22 mouse cellular contexts compared by ENCODE assay signal in the genomic region with DNA sequence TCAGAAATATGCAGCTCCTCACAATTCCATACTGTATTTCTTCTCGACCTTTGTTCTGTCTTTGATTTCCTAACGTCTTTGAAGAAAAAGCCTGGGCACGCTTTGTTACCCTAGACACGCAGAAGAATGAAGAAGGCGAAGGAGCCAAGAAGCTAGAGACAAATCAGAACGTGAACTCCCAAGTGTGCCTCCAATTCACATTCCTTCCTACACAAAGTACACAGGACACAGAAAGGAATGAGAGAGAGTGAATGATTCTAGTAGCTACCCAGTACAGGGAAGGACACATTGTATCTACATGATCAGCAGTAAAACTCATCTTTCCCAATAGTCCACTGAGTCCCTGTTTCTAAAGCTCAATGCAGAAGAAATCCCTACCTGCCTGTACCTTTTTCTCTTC. TPM values are rescaled to one million over a fixed set of nuclear protein-coding genes. Genes with fewer than 3 reads are reported as not detected.
DNase-seq lines count a peak whose midpoint lies in the region; ATAC-seq and TF ChIP-seq lines count a peak whose summit lies in the region.
"Had no signal": no experiment of that assay in that cellular context is flagged by ENCODE, and none has a peak within 500 bp of the region (broad histone marks: within the 10 kb centered on the region; RNA-seq: fewer than 3 reads in every experiment).

No protein-coding gene starts in this region.

- H3K27ac ChIP-seq in midbrain, embryonic 11.5 days (ENCODE audit: low read depth, low read length), result no peak overlapping the region
- H3K27ac ChIP-seq in midbrain, postnatal 0 days (ENCODE audit: low read depth, low read length), result no peak overlapping the region

- H3K4me3 ChIP-seq in midbrain, embryonic 11.5 days (ENCODE audit: low read depth, low read length), result no peak overlapping the region
- no peak overlapping the region for H3K4me3 ChIP-seq in midbrain, postnatal 0 days (ENCODE audit: low read depth, low read length)

- WGBS in midbrain, embryonic 11.5 days, result 85% methylated on average over 6 of the region's 6 CpGs
- WGBS in midbrain, postnatal 0 days, result 78% methylated on average over 6 of the region's 6 CpGs

- no peaks in the 10 kb centered on the region for H3K27me3 ChIP-seq in midbrain, embryonic 11.5 days (ENCODE audit: control insufficient read depth, insufficient read depth, low read length)
- H3K27me3 ChIP-seq in midbrain, postnatal 0 days (ENCODE audit: insufficient read depth, low read length), result no peaks in the 10 kb centered on the region
- H3K27me3 ChIP-seq: CH12.LX, Patski had no signal

- no peaks in the 10 kb centered on the region for H3K36me3 ChIP-seq in midbrain, embryonic 11.5 days (ENCODE audit: control insufficient read depth, insufficient read depth, low read length)
- no peaks in the 10 kb centered on the region for H3K36me3 ChIP-seq in midbrain, postnatal 0 days (ENCODE audit: insufficient read depth, low read length)
- H3K36me3 ChIP-seq: G1E had no signal

- no peaks in the 10 kb centered on the region; the same call in 1 of the 2 replicates for H3K9me3 ChIP-seq in midbrain, embryonic 11.5 days (ENCODE audit: control insufficient read depth, low read length)
- H3K9me3 ChIP-seq in midbrain, postnatal 0 days (ENCODE audit: low read length), result no peaks in the 10 kb centered on the region
- H3K9me3 ChIP-seq: G1E had no signal

- H3K9ac ChIP-seq in midbrain, embryonic 11.5 days (ENCODE audit: low read length), result no peak overlapping the region
- no peak overlapping the region for H3K9ac ChIP-seq in midbrain, postnatal 0 days (replicated peaks; ENCODE audit: low read length, poor library complexity, severe bottlenecking)

- DNase-seq in midbrain, embryonic 11.5 days (ENCODE audit: low spot score, missing footprints), result peak; percentile 44
- no peak for DNase-seq in midbrain, postnatal 0 days (ENCODE audit: low spot score)
- DNase-seq in fat pad, adult 2 months (ENCODE audit: extremely low read depth, low read depth, low spot score), result peak; percentile 52
- DNase-seq in gonadal fat pad, adult 2 months (ENCODE audit: low read depth), result peak; percentile 75
- DNase-seq in retina, embryonic 14.5 days (ENCODE audit: low spot score), result no peak
- no peak for DNase-seq in embryo, embryonic 10.5 days (ENCODE audit: low spot score)
- DNase-seq: adrenal gland, adult 2 months; adrenal gland, adult 8-10 months; adrenal gland, postnatal 10 days; adrenal gland, postnatal 14 days; adrenal gland, postnatal 25 days; adrenal gland, postnatal 36 days; B cell, adult 2 months; cerebellum, adult 11 months; cerebellum, adult 11-12 months; cerebellum, adult 18-20 months had no signal

- TF ChIP-seq CTCF in midbrain, postnatal 0 days (IDR thresholded peaks at IDR 0.05), result no peak

- H3K4me1 ChIP-seq in midbrain, embryonic 11.5 days (ENCODE audit: control insufficient read depth, insufficient read depth, low read length), result no peaks in the 10 kb centered on the region
- H3K4me1 ChIP-seq in midbrain, postnatal 0 days (ENCODE audit: insufficient read depth, low read length), result no peaks in the 10 kb centered on the region

- no peak for ATAC-seq in midbrain, embryonic 11.5 days (ENCODE audit: low FRiP score)
- ATAC-seq in midbrain, postnatal 0 days (ENCODE audit: low FRiP score), result no peak
- ATAC-seq: activated CD4-positive, CD25-positive, alpha-beta regulatory T cell, adult 4 months; Patski had no signal

- no peak overlapping the region for H3K4me2 ChIP-seq in midbrain, embryonic 11.5 days
- no peak overlapping the region for H3K4me2 ChIP-seq in midbrain, postnatal 0 days (ENCODE audit: low read depth, low read length, poor library complexity, severe bottlenecking)

RNA-seq across cellular contexts. Expression of gene Klhl31, which starts 33.8 kb away (rescaled TPM):
- polyA plus RNA-seq in midbrain, embryonic 11.5 days (2014; fragmentation: Nextera tagmentation; extraction: Ambion mirVana), result 0.14 and 0.32 TPM in 2 replicates
- 0.05 TPM in 2 replicates for total RNA-seq in midbrain, postnatal 0 days (2014; rRNA removed)
- polyA plus RNA-seq in midbrain, postnatal 0 days (2015; fragmentation: Nextera tagmentation; extraction: Ambion mirVana), result 0.11 and 0.12 TPM in 2 replicates
- 0.13 and 0.18 TPM in 2 replicates for polyA plus RNA-seq in gonadal fat pad, adult 2 months (2012; rRNA removed)
- total RNA-seq: adrenal gland, postnatal 36 days; CH12.LX; MEL had no signal
- polyA plus RNA-seq: activated CD4-positive, CD25-positive, alpha-beta regulatory T cell, adult 4 months; adrenal gland, adult 2 months; CD4-positive, CD25-positive, alpha-beta regulatory T cell, adult 4 months; G1E had no signal

Comparison
In these comparisons a context has a peak if more than half of its experiments do, and no peak if none do; other contexts are left out.
1. DNase-seq: peak in midbrain, embryonic 11.5 days (single experiment), fat pad, adult 2 months (single experiment) and gonadal fat pad, adult 2 months (single experiment); none in midbrain, postnatal 0 days (single experiment), retina, embryonic 14.5 days (single experiment) and embryo, embryonic 10.5 days (single experiment).